Mouse (Mus musculus): ENCODE results near the gene Ahcyl1.

GRCm38 (mm10) chr3:107701767-107702394 is 5.5 kb upstream of the Ahcyl1 start:
- TF ChIP-seq POLR2A (IDR thresholded peaks at IDR 0.05; ENCODE audit: control insufficient read depth, extremely low read depth, insufficient read depth, low read length, poor library complexity), result no peak
- no peak for TF ChIP-seq CTCF (IDR thresholded peaks at IDR 0.05; ENCODE audit: borderline replicate concordance, control insufficient read depth, extremely low read depth, insufficient read depth, low read length, poor library complexity)
